Mouse (Mus musculus): ENCODE measurements around the gene Gpr62. TPM values are rescaled to one million over a fixed set of nuclear protein-coding genes. Genes with fewer than 3 reads are reported as not detected.

Gpr62 gene
- polyA plus RNA-seq, 1 experiment = 0.05 TPM

DNA sequence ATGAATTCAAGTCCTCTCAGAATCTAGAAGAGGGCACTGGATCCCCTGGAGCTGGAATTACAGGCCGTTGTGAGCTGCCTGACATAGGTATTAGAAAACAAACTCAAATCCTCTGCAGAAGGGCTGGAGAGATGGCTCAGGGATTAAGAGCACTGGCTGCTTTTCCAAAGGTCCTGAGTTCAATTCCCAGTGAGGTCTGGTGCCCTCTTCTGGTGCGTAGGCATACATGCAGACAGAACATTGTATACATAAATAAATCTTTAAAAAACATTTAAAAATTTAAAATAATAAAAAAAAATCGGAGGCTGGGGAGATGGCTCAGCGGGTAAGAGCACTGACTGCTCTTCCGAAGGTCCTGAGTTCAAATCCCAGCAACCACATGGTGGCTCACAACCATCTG, 23.1 kb downstream of the Gpr62 start:
- no peak for DNase-seq (ENCODE audit: low read depth, low spot score)
- WGBS = 76% methylated on average over 5 of the region's 5 CpGs

DNA sequence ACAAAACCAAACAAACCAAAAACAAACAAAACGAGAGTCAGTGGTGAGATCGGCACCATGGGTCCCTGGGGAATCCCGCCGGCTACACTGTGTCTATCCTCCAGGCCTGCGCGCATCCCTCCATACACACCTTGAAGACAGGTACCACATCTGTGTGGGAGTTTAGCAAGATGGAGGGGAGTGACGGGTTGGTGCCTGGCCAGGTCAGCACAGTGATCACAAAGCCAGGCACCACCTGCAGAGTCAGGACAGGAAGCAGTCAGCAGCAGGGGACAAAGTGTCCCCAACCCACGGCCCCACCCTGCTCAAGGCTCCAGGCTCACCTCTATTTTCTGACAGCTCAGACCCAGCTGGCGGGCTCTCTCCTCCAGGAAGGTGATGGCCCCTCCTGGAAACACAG, 29.2 kb downstream of the Gpr62 start:
- 62% methylated on average over 9 of the region's 9 CpGs for WGBS
- DNase-seq (ENCODE audit: low read depth, low spot score) = no peak

DNA sequence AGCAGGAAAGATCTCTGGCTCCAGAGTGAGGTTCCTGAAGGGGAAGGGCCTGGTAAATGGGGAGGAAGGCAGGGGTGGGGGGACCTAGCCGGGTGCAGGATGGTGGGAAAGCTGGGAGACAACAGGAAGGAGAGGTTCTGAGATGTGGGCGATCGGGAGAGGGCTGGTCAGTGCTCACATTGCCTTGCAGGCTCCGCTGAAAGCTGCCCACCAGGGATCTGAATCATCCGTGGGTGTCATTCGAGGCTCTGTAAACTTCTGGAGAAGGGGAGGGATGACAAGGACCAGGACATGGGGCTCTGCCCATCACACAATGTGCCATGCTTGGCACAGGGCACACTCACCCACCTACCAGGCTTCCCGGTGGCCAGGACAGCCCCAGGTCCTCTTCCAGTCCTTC, 32.3 kb downstream of the Gpr62 start:
- 33% methylated on average over 7 of the region's 7 CpGs for WGBS
- DNase-seq (ENCODE audit: low read depth, low spot score) = no peak

DNA sequence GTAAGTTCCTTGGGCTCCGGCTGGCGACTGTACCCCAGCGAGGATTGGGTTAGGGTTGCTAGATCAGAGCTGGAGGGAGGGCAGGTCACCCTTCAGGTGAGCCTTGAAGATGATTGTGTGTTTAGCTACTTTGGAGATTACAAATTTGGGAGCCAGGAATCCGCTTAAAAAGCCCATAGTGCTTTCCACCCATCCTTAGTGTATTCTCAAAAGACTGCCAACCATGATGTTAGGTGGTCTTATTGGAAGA, 35.8 kb downstream of the Gpr62 start:
- no peak for DNase-seq (ENCODE audit: low read depth, low spot score)
- WGBS = 3% methylated on average over 4 of the region's 4 CpGs

DNA sequence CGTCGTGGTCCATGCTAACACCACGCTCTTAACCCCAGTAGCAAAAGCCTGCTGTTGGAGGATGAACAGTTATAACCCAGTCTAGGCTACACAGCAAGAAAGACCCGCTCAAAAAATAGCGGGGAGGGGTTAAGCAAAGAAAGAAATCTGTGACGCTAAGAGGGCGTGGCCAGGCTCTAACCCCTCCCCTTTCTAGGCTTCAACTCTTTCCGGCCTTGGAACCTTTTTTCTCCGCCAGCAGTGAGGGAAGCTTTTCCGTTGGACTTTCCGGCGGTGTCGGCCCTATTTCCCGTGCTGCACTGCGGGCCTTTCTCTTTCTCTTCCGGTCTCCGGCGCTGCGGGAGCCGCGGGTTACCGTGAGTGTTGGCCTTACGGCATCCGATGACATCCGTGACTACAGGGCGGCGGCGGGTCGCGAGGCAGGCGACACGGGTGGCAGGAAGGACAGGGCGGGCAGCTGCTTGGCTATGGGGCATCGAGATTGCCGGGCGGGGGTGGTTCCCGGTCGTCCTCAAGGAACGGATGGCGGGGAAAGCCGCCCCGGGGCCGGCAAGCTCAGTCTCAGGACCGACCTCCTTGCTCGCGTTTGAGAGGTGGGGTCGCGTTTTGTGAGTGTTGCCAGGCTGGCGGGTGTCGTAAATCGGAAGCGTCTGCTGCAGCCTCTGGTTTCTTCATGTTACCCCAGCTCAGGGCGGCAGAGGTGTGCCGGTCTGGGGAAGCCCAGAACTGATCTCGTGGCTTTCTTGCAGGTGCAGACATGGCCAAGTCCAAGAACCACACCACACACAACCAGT, 36.3 kb downstream of the Gpr62 start, which contains the start of gene Rpl29:
Rpl29 (plus strand) TSS at position 234 of the 794 bp plus-strand sequence.
- WGBS = under 1% methylated on average over 55 of the region's 55 CpGs
- peak; percentile 93 for DNase-seq (ENCODE audit: low read depth, low spot score)

DNA sequence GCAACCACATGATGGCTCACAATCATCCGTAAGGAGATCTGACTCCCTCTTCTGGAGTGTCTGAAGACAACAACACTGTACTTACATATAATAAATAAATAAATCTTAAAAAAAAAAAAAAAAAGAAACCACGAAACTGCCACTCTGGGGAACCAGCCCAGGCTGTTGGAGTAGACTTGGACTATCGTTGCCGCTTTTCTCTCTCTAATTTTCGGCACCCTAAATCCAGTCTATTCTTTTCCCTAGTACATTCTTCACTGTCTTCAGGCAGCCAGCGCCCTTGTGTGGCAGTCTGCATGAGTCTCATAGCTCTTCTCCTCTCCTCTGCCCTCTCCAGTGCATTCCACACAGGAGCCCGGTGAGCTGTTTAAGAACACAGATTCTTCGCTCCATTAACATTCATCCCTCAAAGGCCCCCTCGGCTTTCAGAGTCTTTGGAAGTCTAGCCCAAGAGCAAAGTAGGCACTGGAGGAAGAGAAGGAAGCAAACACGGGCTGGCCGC, 37.0 kb downstream of the Gpr62 start:
- WGBS = 2% methylated on average over 11 of the region's 11 CpGs
- no peak for DNase-seq (ENCODE audit: low read depth, low spot score)

DNA sequence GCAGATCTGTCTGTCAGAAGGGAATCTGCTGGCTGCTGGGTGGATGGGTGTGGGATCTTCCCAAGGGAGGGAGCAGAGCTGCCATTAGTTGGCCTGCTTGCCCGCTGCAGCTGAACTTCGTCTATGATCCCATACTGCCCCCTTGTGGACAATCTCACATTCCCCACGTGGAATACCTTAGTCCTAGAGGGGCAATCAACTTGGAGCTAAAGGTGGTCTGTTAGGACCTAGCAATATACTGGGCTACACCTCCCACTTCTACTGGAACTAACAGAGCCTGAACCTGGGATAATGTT, 43.9 kb downstream of the Gpr62 start:
- peak; percentile 56 for DNase-seq (ENCODE audit: low read depth, low spot score)
- WGBS = 0% methylated on average over 3 of the region's 3 CpGs

DNA sequence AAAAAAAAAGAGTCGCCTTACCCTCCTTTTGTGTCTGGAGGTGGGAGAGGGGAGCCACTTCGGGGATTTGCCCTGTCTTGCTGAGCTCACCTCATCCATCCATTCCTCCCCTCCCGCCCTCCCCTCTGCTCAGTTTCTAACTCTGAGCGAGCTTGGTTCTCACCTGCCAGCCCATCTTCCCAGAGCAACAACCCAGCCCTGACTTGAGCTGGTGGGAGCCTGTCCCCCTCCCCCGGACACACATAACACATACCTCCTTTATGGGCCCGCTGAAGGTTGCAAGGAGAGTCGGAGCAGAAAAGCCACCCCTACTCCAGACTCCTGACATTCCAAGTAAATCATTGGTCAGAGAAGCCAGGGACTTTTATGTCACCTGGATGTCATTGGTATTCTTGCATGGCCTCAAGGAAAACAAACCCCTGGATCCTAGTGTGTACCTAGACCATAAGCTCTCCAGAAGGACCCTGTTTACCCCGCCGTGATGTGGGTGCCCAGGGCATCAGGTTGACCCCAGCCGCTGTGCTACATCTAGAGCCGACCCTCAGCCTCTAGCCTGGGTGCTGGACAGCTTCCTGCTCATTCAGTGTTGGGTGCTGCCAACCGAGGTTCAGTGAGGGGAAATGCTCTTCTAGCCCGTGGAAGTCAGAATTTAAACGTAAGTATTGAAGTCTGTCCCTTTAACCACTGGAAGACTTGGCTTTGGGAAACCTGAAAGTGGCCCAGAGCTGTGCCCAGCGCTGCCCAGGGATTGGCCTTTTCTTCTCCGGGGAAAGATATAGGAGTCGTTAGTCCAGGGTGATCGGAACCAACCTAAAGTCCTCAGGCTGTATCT, 44.5 kb downstream of the Gpr62 start:
- WGBS = 22% methylated on average over 18 of the region's 18 CpGs
- no peak for DNase-seq (ENCODE audit: low read depth, low spot score)

DNA sequence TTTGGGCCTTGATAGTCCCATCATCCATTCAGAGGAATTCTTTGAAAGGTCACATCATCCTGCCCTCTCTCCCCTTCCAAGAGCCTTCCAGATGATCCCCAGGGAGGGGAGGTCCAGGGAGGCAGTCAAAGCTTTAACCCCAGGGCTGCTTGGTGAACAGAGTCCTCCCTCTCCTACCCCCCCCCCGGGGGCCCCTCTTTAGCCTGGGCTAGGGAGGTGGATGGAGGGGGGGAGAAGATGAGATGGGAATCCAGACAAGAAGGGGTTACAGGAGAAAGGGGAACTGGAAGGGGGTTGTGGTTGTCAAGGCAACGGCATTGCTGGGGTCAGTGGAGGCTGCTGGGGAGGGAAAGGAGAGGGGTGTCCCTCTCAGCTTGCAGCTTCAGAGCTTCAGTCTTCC, 45.1 kb downstream of the Gpr62 start:
- DNase-seq (ENCODE audit: low read depth, low spot score) = no peak
- 7% methylated on average over 2 of the region's 2 CpGs for WGBS

DNA sequence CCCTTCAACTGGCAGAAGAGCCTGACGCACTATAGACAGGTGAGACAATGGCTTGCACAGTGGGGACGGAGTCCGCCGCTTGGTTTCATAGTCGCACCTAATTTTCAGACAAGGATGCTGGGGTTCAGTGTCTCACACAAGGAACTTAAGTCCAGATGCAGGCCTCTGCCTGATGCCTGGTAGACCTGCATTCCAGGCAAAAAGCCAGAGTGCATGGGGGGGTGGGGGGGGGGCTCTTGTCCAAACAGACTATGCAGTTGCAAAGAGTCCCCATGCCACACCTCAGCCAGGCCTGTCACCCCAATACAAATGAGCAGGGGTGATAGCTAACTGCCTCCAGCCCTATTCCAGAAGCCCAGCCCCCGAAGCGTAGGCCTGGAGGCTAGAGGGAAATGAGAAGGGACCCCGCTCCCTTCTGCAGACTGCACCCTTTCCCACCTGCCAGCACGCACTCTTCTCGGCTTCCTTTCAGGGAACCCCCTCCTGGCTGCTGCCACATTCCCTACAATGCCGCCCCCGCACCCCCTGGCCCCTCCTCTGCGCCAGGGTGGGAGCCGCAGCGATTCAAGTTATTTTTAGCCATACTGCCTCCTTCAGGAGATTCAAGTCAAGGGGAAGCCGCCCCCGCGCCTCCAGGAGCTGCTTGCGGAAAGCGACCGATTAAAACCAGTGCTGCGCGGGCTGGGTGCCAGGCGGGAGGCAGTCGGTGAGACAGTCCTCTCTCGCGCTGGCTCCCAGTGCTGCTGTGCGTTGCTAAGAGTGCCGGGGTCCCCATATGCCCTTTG, 47.7 kb downstream of the Gpr62 start:
- WGBS = 18% methylated on average over 29 of the region's 29 CpGs
- DNase-seq (ENCODE audit: low read depth, low spot score) = no peak

DNA sequence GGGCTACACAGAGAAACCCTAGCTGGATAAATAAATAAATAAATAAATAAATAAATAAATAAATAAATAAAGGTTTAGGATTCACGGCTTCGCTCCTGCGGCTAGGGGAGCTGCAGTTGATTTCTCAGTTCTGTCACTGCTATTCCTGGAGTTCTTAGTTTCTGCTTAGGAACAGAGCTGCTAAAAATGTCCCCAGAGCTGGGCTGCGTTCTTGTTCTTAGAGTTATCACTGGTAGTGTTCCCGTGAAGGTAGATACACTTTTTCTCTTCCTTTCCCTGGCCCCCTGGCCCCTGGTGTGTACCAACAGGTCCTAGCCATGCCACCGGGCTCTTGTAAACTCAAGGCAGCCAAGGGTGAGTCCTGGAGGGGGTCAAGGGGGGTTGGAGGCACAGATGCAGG, 48.9 kb downstream of the Gpr62 start:
- DNase-seq (ENCODE audit: low read depth, low spot score) = no peak
- 85% methylated on average over 6 of the region's 6 CpGs for WGBS

Other genes with a start within 250 kb of the Gpr62 start
- gene Tlr9, start 243.3 kb downstream of the Gpr62 start, polyA plus RNA-seq (2012; rRNA removed) = 3.3 and 6.0 TPM in 2 replicates
- 106 and 167 TPM in 2 replicates for gene Alas1, start 217.3 kb downstream of the Gpr62 start, polyA plus RNA-seq (2012; rRNA removed)
- gene Poc1a, start 184.9 kb downstream of the Gpr62 start, polyA plus RNA-seq (2012; rRNA removed) = 19.7 and 23.2 TPM in 2 replicates
- 12.6 and 15.2 TPM in 2 replicates for gene Dusp7, start 97.3 kb downstream of the Gpr62 start, polyA plus RNA-seq (2012; rRNA removed)
- gene Rpl29, start 36.5 kb downstream of the Gpr62 start, polyA plus RNA-seq (2012; rRNA removed) = 788 and 789 TPM in 2 replicates
- gene Acy1, start 27.6 kb downstream of the Gpr62 start, polyA plus RNA-seq (2012; rRNA removed) = 88.7 and 135 TPM in 2 replicates
- 58.1 and 64.3 TPM in 2 replicates for gene Abhd14b, start 18.5 kb downstream of the Gpr62 start, polyA plus RNA-seq (2012; rRNA removed)
- gene Abhd14a, start 18.3 kb downstream of the Gpr62 start, polyA plus RNA-seq (2012; rRNA removed) = 43.9 and 46.5 TPM in 2 replicates
- 15.4 and 17.4 TPM in 2 replicates for gene Pcbp4, start 12.6 kb downstream of the Gpr62 start, polyA plus RNA-seq (2012; rRNA removed)
- 24.4 and 28.9 TPM in 2 replicates for gene Rrp9, start 10.0 kb upstream of the Gpr62 start, polyA plus RNA-seq (2012; rRNA removed)
- gene Parp3, start 11.0 kb upstream of the Gpr62 start, polyA plus RNA-seq (2012; rRNA removed) = 19.5 and 31.6 TPM in 2 replicates
- gene Iqcf1, start 34.0 kb upstream of the Gpr62 start, polyA plus RNA-seq (2012; rRNA removed) = not detected in 2 replicates
- not detected in 2 replicates for gene Iqcf5, start 48.6 kb upstream of the Gpr62 start, polyA plus RNA-seq (2012; rRNA removed)
- gene Iqcf3, start 95.7 kb upstream of the Gpr62 start, polyA plus RNA-seq (2012; rRNA removed) = not detected in 2 replicates
- not detected in 2 replicates for gene Iqcf4, start 105.1 kb upstream of the Gpr62 start, polyA plus RNA-seq (2012; rRNA removed)
- not detected in 2 replicates for gene Iqcf6, start 160.6 kb upstream of the Gpr62 start, polyA plus RNA-seq (2012; rRNA removed)
- 0.16 and 0.25 TPM in 2 replicates for gene Grm2, start 190.1 kb upstream of the Gpr62 start, polyA plus RNA-seq (2012; rRNA removed)
- 65.6 and 68.0 TPM in 2 replicates for gene Tex264, start 220.0 kb upstream of the Gpr62 start, polyA plus RNA-seq (2012; rRNA removed)

Data from large intestine, adult 2 months (tissue).